Mouse (Mus musculus): ENCODE measurements around the gene Skp2.
A peak's percentile ranks its signal among the peaks of the same experiment; 100 is the strongest.

Gene Skp2

GRCm38 (mm10) chr15:9113556-9113955 lies 41.7 kb downstream of the Skp2 start:
- DNase-seq (ENCODE audit: low read depth, low spot score), result no peak

- DNase-seq (ENCODE audit: low read depth, low spot score), result no peak
These were observed 43.6 kb downstream of the Skp2 start for GRCm38 (mm10) chr15:9111648-9112047.

- no peak for DNase-seq (ENCODE audit: low read depth, low spot score)
These were observed 44.5 kb downstream of the Skp2 start for GRCm38 (mm10) chr15:9110526-9111347.

GRCm38 (mm10) chr15:9106303-9107074 lies 48.7 kb downstream of the Skp2 start:
- no peak for DNase-seq (ENCODE audit: low read depth, low spot score)

GRCm38 (mm10) chr15:9100446-9101077 lies 54.7 kb downstream of the Skp2 start:
- DNase-seq (ENCODE audit: low read depth, low spot score), result no peak

- DNase-seq (ENCODE audit: low read depth, low spot score), result no peak
These were observed 58.4 kb downstream of the Skp2 start for GRCm38 (mm10) chr15:9096865-9097264.

- peak; percentile 93 for DNase-seq (ENCODE audit: low read depth, low spot score)
These were observed 60.9 kb downstream of the Skp2 start for GRCm38 (mm10) chr15:9094366-9094750.

- peak; percentile 77 for DNase-seq (ENCODE audit: low read depth, low spot score)
These were observed 61.4 kb downstream of the Skp2 start for GRCm38 (mm10) chr15:9093598-9094365.

GRCm38 (mm10) chr15:9090662-9091061 lies 64.6 kb downstream of the Skp2 start:
- DNase-seq (ENCODE audit: low read depth, low spot score), result no peak

GRCm38 (mm10) chr15:9089136-9089720 lies 66.0 kb downstream of the Skp2 start:
- DNase-seq (ENCODE audit: low read depth, low spot score), result no peak

GRCm38 (mm10) chr15:9088683-9089072 lies 66.5 kb downstream of the Skp2 start:
- no peak for DNase-seq (ENCODE audit: low read depth, low spot score)

GRCm38 (mm10) chr15:9087895-9088682 lies 67.1 kb downstream of the Skp2 start:
- peak; percentile 30 for DNase-seq (ENCODE audit: low read depth, low spot score)

- peak; percentile 76 for DNase-seq (ENCODE audit: low read depth, low spot score)
These were observed 67.8 kb downstream of the Skp2 start for GRCm38 (mm10) chr15:9087421-9087820.

- peak; percentile 72 for DNase-seq (ENCODE audit: low read depth, low spot score)
These were observed 68.4 kb downstream of the Skp2 start for GRCm38 (mm10) chr15:9086813-9087212.

GRCm38 (mm10) chr15:9082753-9083152 lies 72.5 kb downstream of the Skp2 start:
- no peak for DNase-seq (ENCODE audit: low read depth, low spot score)

GRCm38 (mm10) chr15:9081294-9081693 lies 73.9 kb downstream of the Skp2 start:
- no peak for DNase-seq (ENCODE audit: low read depth, low spot score)

GRCm38 (mm10) chr15:9080206-9080605 lies 75.0 kb downstream of the Skp2 start:
- DNase-seq (ENCODE audit: low read depth, low spot score), result no peak

- no peak for DNase-seq (ENCODE audit: low read depth, low spot score)
These were observed 75.6 kb downstream of the Skp2 start for GRCm38 (mm10) chr15:9079626-9080025.

- no peak for DNase-seq (ENCODE audit: low read depth, low spot score)
These were observed 76.5 kb downstream of the Skp2 start for GRCm38 (mm10) chr15:9078481-9079300.

Measured in R1 (cell line).